Mouse (Mus musculus): ENCODE data around the gene Kif6. TPM values are rescaled to one million over a fixed set of nuclear protein-coding genes. Genes with fewer than 3 reads are reported as not detected.

The Kif6 gene
- polyA plus RNA-seq, 1 experiment: not detected

- no peaks in the 10 kb centered on the region for H3K9me3 ChIP-seq
- TF ChIP-seq FLI1 (IDR thresholded peaks at IDR 0.05; ENCODE audit: low read length) (no peak), GATA1 (IDR thresholded peaks at IDR 0.05; ENCODE audit: borderline replicate concordance, low read length) (no peak)
- no peaks in the 10 kb centered on the region for H3K36me3 ChIP-seq (replicated peaks; ENCODE audit: low read length)
- no peaks in the 10 kb centered on the region for H3K4me1 ChIP-seq
- no peaks in the 10 kb centered on the region for H3K27me3 ChIP-seq (replicated peaks)
- no peak overlapping the region for H3K4me3 ChIP-seq (replicated peaks)
Observed at GRCm38 (mm10) chr17:49874746-49875145, 259.8 kb downstream of the Kif6 start.

- H3K27me3 ChIP-seq (replicated peaks): no peaks in the 10 kb centered on the region
- H3K4me1 ChIP-seq: no peaks in the 10 kb centered on the region
- no peaks in the 10 kb centered on the region for H3K9me3 ChIP-seq
- H3K36me3 ChIP-seq (replicated peaks; ENCODE audit: low read length): no peaks in the 10 kb centered on the region
- TF ChIP-seq FLI1 (IDR thresholded peaks at IDR 0.05; ENCODE audit: low read length) (no peak), GATA1 (IDR thresholded peaks at IDR 0.05; ENCODE audit: borderline replicate concordance, low read length) (no peak)
- no peak overlapping the region for H3K4me3 ChIP-seq (replicated peaks)
Observed at GRCm38 (mm10) chr17:49875401-49875800, 260.5 kb downstream of the Kif6 start.

GRCm38 (mm10) chr17:49875939-49876651 is 261.2 kb downstream of the Kif6 start:
- no peaks in the 10 kb centered on the region for H3K36me3 ChIP-seq (replicated peaks; ENCODE audit: low read length)

GRCm38 (mm10) chr17:49880919-49881744 is 266.2 kb downstream of the Kif6 start:
- Histone ChIP-seq H3K27me3 (replicated peaks) (no peaks in the 10 kb centered on the region), H3K9me3 (peaks cover 18% of the 10 kb centered on the region), H3K4me3 (replicated peaks) (no peak overlapping the region), H3K4me1 (no peaks in the 10 kb centered on the region), H3K36me3 (replicated peaks; ENCODE audit: low read length) (no peaks in the 10 kb centered on the region)
- no peak for TF ChIP-seq GATA1 (IDR thresholded peaks at IDR 0.05; ENCODE audit: borderline replicate concordance, low read length)

More at GRCm38 (mm10) chr17:49875939-49876651, 261.2 kb downstream of the Kif6 start:
- Histone ChIP-seq H3K4me3 (replicated peaks) (no peak overlapping the region), H3K4me1 (no peaks in the 10 kb centered on the region), H3K27me3 (replicated peaks) (no peaks in the 10 kb centered on the region), H3K9me3 (no peaks in the 10 kb centered on the region)
- TF ChIP-seq GATA1 (IDR thresholded peaks at IDR 0.05; ENCODE audit: borderline replicate concordance, low read length) (no peak), FLI1 (IDR thresholded peaks at IDR 0.05; ENCODE audit: low read length) (no peak)

GRCm38 (mm10) chr17:49881796-49882195 is 266.9 kb downstream of the Kif6 start:
- Histone ChIP-seq H3K4me3 (replicated peaks) (no peak overlapping the region), H3K9me3 (peaks cover 18% of the 10 kb centered on the region), H3K36me3 (replicated peaks; ENCODE audit: low read length) (no peaks in the 10 kb centered on the region), H3K27me3 (replicated peaks) (no peaks in the 10 kb centered on the region), H3K4me1 (no peaks in the 10 kb centered on the region)
- no peak for TF ChIP-seq GATA1 (IDR thresholded peaks at IDR 0.05; ENCODE audit: borderline replicate concordance, low read length)
- no peak for TF ChIP-seq FLI1 (IDR thresholded peaks at IDR 0.05; ENCODE audit: low read length)

- Histone ChIP-seq H3K4me1 (no peaks in the 10 kb centered on the region), H3K27me3 (replicated peaks) (no peaks in the 10 kb centered on the region), H3K4me3 (replicated peaks) (no peak overlapping the region), H3K9me3 (peaks cover 18% of the 10 kb centered on the region), H3K36me3 (replicated peaks; ENCODE audit: low read length) (no peaks in the 10 kb centered on the region)
- TF ChIP-seq FLI1 (IDR thresholded peaks at IDR 0.05; ENCODE audit: low read length) (no peak), GATA1 (IDR thresholded peaks at IDR 0.05; ENCODE audit: borderline replicate concordance, low read length) (no peak)
Observed at GRCm38 (mm10) chr17:49883136-49883755, 268.3 kb downstream of the Kif6 start.

GRCm38 (mm10) chr17:49885035-49885434 is 270.1 kb downstream of the Kif6 start:
- TF ChIP-seq FLI1 (IDR thresholded peaks at IDR 0.05; ENCODE audit: low read length) (no peak), GATA1 (IDR thresholded peaks at IDR 0.05; ENCODE audit: borderline replicate concordance, low read length) (no peak)

GRCm38 (mm10) chr17:49889629-49890028 is 274.7 kb downstream of the Kif6 start:
- Histone ChIP-seq H3K27me3 (replicated peaks) (no peaks in the 10 kb centered on the region), H3K9me3 (0 out of 2 replicates have a peak, but pooled peaks cover 2% of the 10 kb centered on the region), H3K4me1 (no peaks in the 10 kb centered on the region), H3K4me3 (replicated peaks) (no peak overlapping the region), H3K36me3 (replicated peaks; ENCODE audit: low read length) (no peaks in the 10 kb centered on the region)
- no peak for TF ChIP-seq GATA1 (IDR thresholded peaks at IDR 0.05; ENCODE audit: borderline replicate concordance, low read length)
- no peak for TF ChIP-seq FLI1 (IDR thresholded peaks at IDR 0.05; ENCODE audit: low read length)

More at GRCm38 (mm10) chr17:49885035-49885434, 270.1 kb downstream of the Kif6 start:
- Histone ChIP-seq H3K4me1 (no peaks in the 10 kb centered on the region), H3K9me3 (peaks cover 18% of the 10 kb centered on the region), H3K36me3 (replicated peaks; ENCODE audit: low read length) (no peaks in the 10 kb centered on the region), H3K27me3 (replicated peaks) (no peaks in the 10 kb centered on the region), H3K4me3 (replicated peaks) (no peak overlapping the region)

- Histone ChIP-seq H3K9me3 (0 out of 2 replicates have a peak, but pooled peaks cover 2% of the 10 kb centered on the region), H3K36me3 (replicated peaks; ENCODE audit: low read length) (no peaks in the 10 kb centered on the region), H3K4me1 (no peaks in the 10 kb centered on the region), H3K27me3 (replicated peaks) (no peaks in the 10 kb centered on the region), H3K4me3 (replicated peaks) (peak overlapping the region; percentile 76)
- no peak for TF ChIP-seq GATA1 (IDR thresholded peaks at IDR 0.05; ENCODE audit: borderline replicate concordance, low read length)
- no peak for TF ChIP-seq FLI1 (IDR thresholded peaks at IDR 0.05; ENCODE audit: low read length)
Observed at GRCm38 (mm10) chr17:49890861-49891260, 275.9 kb downstream of the Kif6 start.

Data from megakaryocyte, embryonic 14.5 days (primary cell).